Mouse (Mus musculus) C2C12 (cell line): ENCODE data around the gene Cacnb2.

Source experiments
- CEBPB ChIP-seq: IDR thresholded peaks from one replicate; pipeline ENCODE4 v1.6.1; 2011; ENCODE audit warnings: low read depth, mild to moderate bottlenecking, control low read depth, moderate library complexity
- CTCF ChIP-seq: IDR thresholded peaks from one replicate; pipeline ENCODE4 v1.5.1; 2011; ENCODE audit not compliant: control insufficient read depth, insufficient read depth, insufficient read length
- FOSL1 ChIP-seq: IDR thresholded peaks from one replicate; pipeline ENCODE4 v1.8.0; 2011; ENCODE audit warnings: mild to moderate bottlenecking, low read length; ENCODE audit not compliant: poor library complexity, insufficient read depth, severe bottlenecking
- MAX ChIP-seq: IDR thresholded peaks from one replicate; pipeline ENCODE4 v1.6.1; 2011; ENCODE audit warnings: mild to moderate bottlenecking, control low read depth
- USF1 ChIP-seq: IDR thresholded peaks from one replicate; pipeline ENCODE4 v1.6.1; 2011; ENCODE audit warnings: low read depth, mild to moderate bottlenecking, control low read depth, moderate library complexity

- no peak for TF ChIP-seq CTCF
- no peak for TF ChIP-seq USF1
- no peak for TF ChIP-seq MAX
- no peak for TF ChIP-seq CEBPB
- TF ChIP-seq FOSL1: no peak
These were observed 160.0 kb downstream of the Cacnb2 start for GRCm38 (mm10) chr2:14762846-14763245.
